Mouse (Mus musculus) CH12.LX (cell line): ENCODE measurements at regions not wholly inside any gene's neighbourhood (a gene's known extent, or its start where the extent isn't known, plus 50 kb on each side); places are given as distances from the start of the nearest gene placed in this dataset.

ENCODE experiments used
- CTCF ChIP-seq, 2 experiments: IDR thresholded peaks in 1 of 2; conservative IDR thresholded peaks in 1 of 2; 2 replicates each; pipeline ENCODE4 v1.5.1; 2011 to 2012; ENCODE audit warnings: low read depth in 2 of 2, low read length in 2 of 2, improper control_type of control experiment in 1 of 2, inconsistent platforms in 1 of 2, mild to moderate bottlenecking in 1 of 2, moderate library complexity in 1 of 2
- GABPA ChIP-seq: IDR thresholded peaks from 2 replicates; pipeline ENCODE4 v1.6.1; 2012; ENCODE audit warnings: low read depth, low read length, improper control_type of control experiment, inconsistent platforms; ENCODE audit not compliant: insufficient replicate concordance

- TF ChIP-seq GABPA (no peak), CTCF (conservative IDR thresholded peaks at IDR 0.05 in 1 of 2, IDR thresholded peaks at IDR 0.05 in 1 of 2; ENCODE audit: low read depth in 2 of 2, low read length in 2 of 2) (no peak)
These were observed 208.3 kb downstream of the Prex1 start for GRCm38 (mm10) chr2:166505309-166505708.
